8 mouse cellular contexts compared by ENCODE assay signal in genomic region chr7:89270438-89270837, GRCm38 (mm10).
DNase-seq lines count a peak whose midpoint lies in the region; ATAC-seq and TF ChIP-seq lines count a peak whose summit lies in the region.
"Not testable (repeated sequence)": the region's sequence is repeated elsewhere in the genome, so short reads cannot be mapped to it uniquely, and the experiment has no call there.

No protein-coding gene starts in this region.

- H3K9ac ChIP-seq in liver, embryonic 13.5 days; lung, embryonic 16.5 days (ENCODE audit: low read length); neural tube, embryonic 15.5 days (replicated peaks): not testable (repeated sequence)

- not testable (repeated sequence) for H3K4me3 ChIP-seq in G1E (ENCODE audit: low read depth, low read length); layer of hippocampus, adult 2 months; liver, embryonic 13.5 days (replicated peaks); lung, embryonic 16.5 days (ENCODE audit: low read length); macrophage (ENCODE audit: inconsistent target); neural tube, embryonic 15.5 days (replicated peaks)

- H3K9me3 ChIP-seq in G1E (replicated peaks); liver, embryonic 13.5 days (replicated peaks); lung, embryonic 16.5 days (ENCODE audit: control insufficient read depth, low read length); neural tube, embryonic 15.5 days (replicated peaks): not testable (repeated sequence)

- H3K79me2 ChIP-seq in macrophage (ENCODE audit: inconsistent target), result peaks cover 27% of the 10 kb centered on the region

- not testable (repeated sequence) for H3K27me3 ChIP-seq in G1E (ENCODE audit: insufficient read depth, low read length); liver, embryonic 13.5 days; lung, embryonic 16.5 days (ENCODE audit: control insufficient read depth, insufficient read depth, low read depth, low read length); neural tube, embryonic 15.5 days (replicated peaks)

- ATAC-seq in G1E (ENCODE audit: extremely low read depth, insufficient number of reproducible peaks, low FRiP score, poor library complexity, severe bottlenecking), result peak; percentile 60
- ATAC-seq in common myeloid progenitor, adult 5-6 weeks (replicated peaks; ENCODE audit: low read depth, poor library complexity, severe bottlenecking), result peak; percentile 89
- ATAC-seq in liver, embryonic 13.5 days (ENCODE audit: low read depth), result 0 out of 2 replicates have a peak, but pooled peaks have one; percentile 31
- ATAC-seq in lung, embryonic 16.5 days (ENCODE audit: low read depth), result peak; percentile 79
- peak; percentile 21; the same call in 1 of the 2 replicates for ATAC-seq in neural tube, embryonic 15.5 days (ENCODE audit: low FRiP score)

- not testable (repeated sequence) for TF ChIP-seq CTCF in G1E (IDR thresholded peaks at IDR 0.05; ENCODE audit: low read depth, low read length); layer of hippocampus, adult 2 months (conservative IDR thresholded peaks at IDR 0.05)

- H3K4me2 ChIP-seq in liver, embryonic 13.5 days; lung, embryonic 16.5 days (ENCODE audit: low read depth, low read length); neural tube, embryonic 15.5 days: not testable (repeated sequence)

- peak overlapping the region; percentile 63; the same call in 1 of the 2 replicates for H3K27ac ChIP-seq in layer of hippocampus, adult 2 months
- not testable (repeated sequence) for H3K27ac ChIP-seq in liver, embryonic 13.5 days; lung, embryonic 16.5 days (ENCODE audit: low read length); neural tube, embryonic 15.5 days (replicated peaks)
- H3K27ac ChIP-seq in macrophage, result peak overlapping the region; percentile 52

- peaks cover 18% of the 10 kb centered on the region for H3K36me3 ChIP-seq in G1E (replicated peaks)
- H3K36me3 ChIP-seq in liver, embryonic 13.5 days; lung, embryonic 16.5 days (ENCODE audit: control insufficient read depth, insufficient read depth, low read length); macrophage (ENCODE audit: inconsistent target); neural tube, embryonic 15.5 days: not testable (repeated sequence)

- not testable (repeated sequence) for DNase-seq in G1E (ENCODE audit: low spot score); layer of hippocampus, adult 2 months (ENCODE audit: low spot score in 2 of 2); liver, embryonic 13.5 days
- DNase-seq in yolk sac, embryonic 10.5 days (ENCODE audit: low spot score), result peak; percentile 43

- H3K4me1 ChIP-seq in G1E (ENCODE audit: insufficient read depth, low read depth, low read length); liver, embryonic 13.5 days (replicated peaks); lung, embryonic 16.5 days (replicated peaks; ENCODE audit: control insufficient read depth, insufficient read depth, low read length); neural tube, embryonic 15.5 days: not testable (repeated sequence)

Comparison
In these comparisons a context has a peak if more than half of its experiments do, and no peak if none do; other contexts are left out.
1. ATAC-seq: peak in every context shown above with its lines; median percentile 89 in common myeloid progenitor, adult 5-6 weeks; 79 in lung, embryonic 16.5 days; 60 in G1E; 31 in liver, embryonic 13.5 days; 21 in neural tube, embryonic 15.5 days.